Mouse (Mus musculus): ENCODE data around the gene E330021D16Rik. TPM values are rescaled to one million over a fixed set of nuclear protein-coding genes. Genes with fewer than 3 reads are reported as not detected.

Gene E330021D16Rik
- polyA plus RNA-seq (2014; fragmentation: Nextera tagmentation; extraction: Ambion mirVana), result not detected in 2 replicates

GRCm38 (mm10) chr6:136415133-136415775 is at the start of gene E330021D16Rik:
E330021D16Rik (minus strand) TSS chr6:136415569.
- Histone ChIP-seq H3K4me2 (ENCODE audit: low read depth, low read length) (no peak within 1 kb of the TSS), H3K36me3 (ENCODE audit: control insufficient read depth, insufficient read depth, low read length) (no peaks in the 10 kb centered on the region), H3K27ac (ENCODE audit: low read depth, low read length) (no peak within 1 kb of the TSS), H3K27me3 (ENCODE audit: control insufficient read depth, insufficient read depth, low read length) (no peaks in the 10 kb centered on the region), H3K9me3 (ENCODE audit: control insufficient read depth, low read length) (no peaks in the 10 kb centered on the region), H3K4me1 (ENCODE audit: control insufficient read depth, insufficient read depth, low read length) (no peaks in the 10 kb centered on the region), H3K4me3 (ENCODE audit: low read depth, low read length) (no peak within 1 kb of the TSS), H3K9ac (replicated peaks; ENCODE audit: low read depth, low read length) (no peak within 1 kb of the TSS)
- WGBS, result 88% methylated on average over 9 of the region's 9 CpGs
- no peak for ATAC-seq (ENCODE audit: low read depth)

- 93% methylated on average over 8 of the region's 8 CpGs for WGBS
- Histone ChIP-seq H3K27ac (ENCODE audit: low read depth, low read length) (no peak overlapping the region), H3K4me2 (ENCODE audit: low read depth, low read length) (no peak overlapping the region), H3K27me3 (ENCODE audit: control insufficient read depth, insufficient read depth, low read length) (no peaks in the 10 kb centered on the region), H3K9me3 (ENCODE audit: control insufficient read depth, low read length) (no peaks in the 10 kb centered on the region), H3K4me1 (ENCODE audit: control insufficient read depth, insufficient read depth, low read length) (peaks cover 7% of the 10 kb centered on the region; the same call in 1 of the 2 replicates), H3K9ac (replicated peaks; ENCODE audit: low read depth, low read length) (no peak overlapping the region), H3K36me3 (ENCODE audit: control insufficient read depth, insufficient read depth, low read length) (no peaks in the 10 kb centered on the region), H3K4me3 (ENCODE audit: low read depth, low read length) (no peak overlapping the region)
- no peak for ATAC-seq (ENCODE audit: low read depth)
Observed at GRCm38 (mm10) chr6:136465021-136465420, 49.7 kb upstream of the E330021D16Rik start.

- Histone ChIP-seq H3K4me2 (ENCODE audit: low read depth, low read length) (no peak overlapping the region), H3K27ac (ENCODE audit: low read depth, low read length) (no peak overlapping the region), H3K27me3 (ENCODE audit: control insufficient read depth, insufficient read depth, low read length) (no peaks in the 10 kb centered on the region), H3K9ac (replicated peaks; ENCODE audit: low read depth, low read length) (no peak overlapping the region), H3K36me3 (ENCODE audit: control insufficient read depth, insufficient read depth, low read length) (no peaks in the 10 kb centered on the region), H3K4me1 (ENCODE audit: control insufficient read depth, insufficient read depth, low read length) (peaks cover 4% of the 10 kb centered on the region; the same call in 1 of the 2 replicates), H3K4me3 (ENCODE audit: low read depth, low read length) (no peak overlapping the region), H3K9me3 (ENCODE audit: control insufficient read depth, low read length) (no peaks in the 10 kb centered on the region)
- WGBS, result 75% methylated on average over 12 of the region's 12 CpGs
- ATAC-seq (ENCODE audit: low read depth), result no peak
Observed at GRCm38 (mm10) chr6:136464121-136464621, 48.8 kb upstream of the E330021D16Rik start.

- no peak overlapping the region for H3K27ac ChIP-seq (ENCODE audit: low read depth, low read length)
- H3K36me3 ChIP-seq (ENCODE audit: control insufficient read depth, insufficient read depth, low read length), result no peaks in the 10 kb centered on the region
- no peak overlapping the region for H3K4me2 ChIP-seq (ENCODE audit: low read depth, low read length)
- WGBS, result 76% methylated on average over 9 of the region's 9 CpGs
- no peak overlapping the region for H3K4me3 ChIP-seq (ENCODE audit: low read depth, low read length)
- no peaks in the 10 kb centered on the region for H3K9me3 ChIP-seq (ENCODE audit: control insufficient read depth, low read length)
- H3K27me3 ChIP-seq (ENCODE audit: control insufficient read depth, insufficient read depth, low read length), result no peaks in the 10 kb centered on the region
- no peak for ATAC-seq (ENCODE audit: low read depth)
- H3K4me1 ChIP-seq (ENCODE audit: control insufficient read depth, insufficient read depth, low read length), result no peaks in the 10 kb centered on the region
- H3K9ac ChIP-seq (replicated peaks; ENCODE audit: low read depth, low read length), result no peak overlapping the region
Observed at GRCm38 (mm10) chr6:136463491-136463890, 48.1 kb upstream of the E330021D16Rik start.

GRCm38 (mm10) chr6:136459156-136459555 is 43.8 kb upstream of the E330021D16Rik start:
- Histone ChIP-seq H3K9me3 (ENCODE audit: control insufficient read depth, low read length) (no peaks in the 10 kb centered on the region), H3K4me3 (ENCODE audit: low read depth, low read length) (no peak overlapping the region), H3K4me1 (ENCODE audit: control insufficient read depth, insufficient read depth, low read length) (no peaks in the 10 kb centered on the region), H3K27me3 (ENCODE audit: control insufficient read depth, insufficient read depth, low read length) (no peaks in the 10 kb centered on the region), H3K9ac (replicated peaks; ENCODE audit: low read depth, low read length) (no peak overlapping the region), H3K36me3 (ENCODE audit: control insufficient read depth, insufficient read depth, low read length) (no peaks in the 10 kb centered on the region), H3K27ac (ENCODE audit: low read depth, low read length) (no peak overlapping the region), H3K4me2 (ENCODE audit: low read depth, low read length) (no peak overlapping the region)
- WGBS, result 89% methylated on average over 7 of the region's 7 CpGs
- ATAC-seq (ENCODE audit: low read depth), result no peak

- Histone ChIP-seq H3K4me3 (ENCODE audit: low read depth, low read length) (no peak overlapping the region), H3K36me3 (ENCODE audit: control insufficient read depth, insufficient read depth, low read length) (no peaks in the 10 kb centered on the region), H3K27ac (ENCODE audit: low read depth, low read length) (no peak overlapping the region), H3K27me3 (ENCODE audit: control insufficient read depth, insufficient read depth, low read length) (no peaks in the 10 kb centered on the region), H3K9me3 (ENCODE audit: control insufficient read depth, low read length) (no peaks in the 10 kb centered on the region), H3K4me1 (ENCODE audit: control insufficient read depth, insufficient read depth, low read length) (no peaks in the 10 kb centered on the region), H3K4me2 (ENCODE audit: low read depth, low read length) (no peak overlapping the region), H3K9ac (replicated peaks; ENCODE audit: low read depth, low read length) (no peak overlapping the region)
- 95% methylated on average over 1 of the region's 1 CpGs for WGBS
- ATAC-seq (ENCODE audit: low read depth), result no peak
Observed at GRCm38 (mm10) chr6:136456302-136456701, 40.9 kb upstream of the E330021D16Rik start.

- H3K9ac ChIP-seq (replicated peaks; ENCODE audit: low read depth, low read length), result no peak overlapping the region
- 82% methylated on average over 3 of the region's 3 CpGs for WGBS
- no peak overlapping the region for H3K4me2 ChIP-seq (ENCODE audit: low read depth, low read length)
- ATAC-seq (ENCODE audit: low read depth), result no peak
- H3K4me1 ChIP-seq (ENCODE audit: control insufficient read depth, insufficient read depth, low read length), result no peaks in the 10 kb centered on the region
- H3K9me3 ChIP-seq (ENCODE audit: control insufficient read depth, low read length), result no peaks in the 10 kb centered on the region
- no peak overlapping the region for H3K27ac ChIP-seq (ENCODE audit: low read depth, low read length)
- H3K4me3 ChIP-seq (ENCODE audit: low read depth, low read length), result no peak overlapping the region
- H3K36me3 ChIP-seq (ENCODE audit: control insufficient read depth, insufficient read depth, low read length), result no peaks in the 10 kb centered on the region
- no peaks in the 10 kb centered on the region for H3K27me3 ChIP-seq (ENCODE audit: control insufficient read depth, insufficient read depth, low read length)
Observed at GRCm38 (mm10) chr6:136455696-136456095, 40.3 kb upstream of the E330021D16Rik start.

- H3K4me3 ChIP-seq (ENCODE audit: low read depth, low read length), result no peak overlapping the region
- no peaks in the 10 kb centered on the region for H3K36me3 ChIP-seq (ENCODE audit: control insufficient read depth, insufficient read depth, low read length)
- H3K4me2 ChIP-seq (ENCODE audit: low read depth, low read length), result no peak overlapping the region
- H3K4me1 ChIP-seq (ENCODE audit: control insufficient read depth, insufficient read depth, low read length), result no peaks in the 10 kb centered on the region
- 90% methylated on average over 3 of the region's 3 CpGs for WGBS
- no peak overlapping the region for H3K9ac ChIP-seq (replicated peaks; ENCODE audit: low read depth, low read length)
- H3K9me3 ChIP-seq (ENCODE audit: control insufficient read depth, low read length), result no peaks in the 10 kb centered on the region
- no peak overlapping the region for H3K27ac ChIP-seq (ENCODE audit: low read depth, low read length)
- ATAC-seq (ENCODE audit: low read depth), result no peak
- no peaks in the 10 kb centered on the region for H3K27me3 ChIP-seq (ENCODE audit: control insufficient read depth, insufficient read depth, low read length)
Observed at GRCm38 (mm10) chr6:136452623-136453022, 37.3 kb upstream of the E330021D16Rik start.

GRCm38 (mm10) chr6:136450863-136451262 is 35.5 kb upstream of the E330021D16Rik start:
- Histone ChIP-seq H3K4me1 (ENCODE audit: control insufficient read depth, insufficient read depth, low read length) (no peaks in the 10 kb centered on the region), H3K27ac (ENCODE audit: low read depth, low read length) (no peak overlapping the region), H3K9ac (replicated peaks; ENCODE audit: low read depth, low read length) (no peak overlapping the region), H3K4me3 (ENCODE audit: low read depth, low read length) (no peak overlapping the region), H3K4me2 (ENCODE audit: low read depth, low read length) (no peak overlapping the region), H3K9me3 (ENCODE audit: control insufficient read depth, low read length) (no peaks in the 10 kb centered on the region), H3K27me3 (ENCODE audit: control insufficient read depth, insufficient read depth, low read length) (no peaks in the 10 kb centered on the region), H3K36me3 (ENCODE audit: control insufficient read depth, insufficient read depth, low read length) (no peaks in the 10 kb centered on the region)
- 91% methylated on average over 6 of the region's 6 CpGs for WGBS
- no peak for ATAC-seq (ENCODE audit: low read depth)

All from neural tube, embryonic 14.5 days (tissue).